Mouse (Mus musculus): ENCODE data around the gene Aifm2.
A peak's percentile ranks its signal among the peaks of the same experiment; 100 is the strongest.

Gene Aifm2

DNA sequence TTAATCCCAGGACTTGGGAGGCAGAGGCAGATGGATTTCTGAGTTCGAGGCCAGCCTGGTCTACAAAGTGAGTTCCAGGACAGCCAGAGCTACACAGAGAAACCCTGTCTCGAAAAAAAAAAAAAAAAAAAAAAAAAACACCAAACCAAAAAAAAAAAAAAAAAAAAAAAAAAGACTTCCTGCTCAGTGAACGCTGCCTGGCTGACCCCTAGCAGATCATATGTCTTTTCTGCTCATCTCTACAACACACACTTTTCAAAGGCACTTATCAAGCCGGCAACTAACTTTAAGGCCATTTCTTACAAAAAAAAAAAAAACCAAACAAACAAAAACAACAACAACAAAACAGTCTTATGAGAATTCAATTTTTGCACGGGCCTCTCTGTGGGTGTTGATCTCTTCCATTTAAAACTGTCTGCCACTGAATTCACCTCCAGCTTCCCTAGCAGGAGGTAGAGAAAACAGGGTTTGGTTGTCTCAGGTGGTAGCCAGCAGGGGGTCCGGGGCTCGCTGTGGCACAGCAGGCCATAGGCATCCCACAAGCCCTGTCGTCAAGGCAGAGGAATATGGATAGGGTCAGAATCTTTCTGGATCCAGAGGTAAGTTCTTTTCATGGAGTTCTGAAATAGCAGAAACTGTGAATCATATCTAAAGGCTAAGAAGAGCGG lies 66.5 kb downstream of the Aifm2 start:
- peak; percentile 34 to 50 for DNase-seq

DNA sequence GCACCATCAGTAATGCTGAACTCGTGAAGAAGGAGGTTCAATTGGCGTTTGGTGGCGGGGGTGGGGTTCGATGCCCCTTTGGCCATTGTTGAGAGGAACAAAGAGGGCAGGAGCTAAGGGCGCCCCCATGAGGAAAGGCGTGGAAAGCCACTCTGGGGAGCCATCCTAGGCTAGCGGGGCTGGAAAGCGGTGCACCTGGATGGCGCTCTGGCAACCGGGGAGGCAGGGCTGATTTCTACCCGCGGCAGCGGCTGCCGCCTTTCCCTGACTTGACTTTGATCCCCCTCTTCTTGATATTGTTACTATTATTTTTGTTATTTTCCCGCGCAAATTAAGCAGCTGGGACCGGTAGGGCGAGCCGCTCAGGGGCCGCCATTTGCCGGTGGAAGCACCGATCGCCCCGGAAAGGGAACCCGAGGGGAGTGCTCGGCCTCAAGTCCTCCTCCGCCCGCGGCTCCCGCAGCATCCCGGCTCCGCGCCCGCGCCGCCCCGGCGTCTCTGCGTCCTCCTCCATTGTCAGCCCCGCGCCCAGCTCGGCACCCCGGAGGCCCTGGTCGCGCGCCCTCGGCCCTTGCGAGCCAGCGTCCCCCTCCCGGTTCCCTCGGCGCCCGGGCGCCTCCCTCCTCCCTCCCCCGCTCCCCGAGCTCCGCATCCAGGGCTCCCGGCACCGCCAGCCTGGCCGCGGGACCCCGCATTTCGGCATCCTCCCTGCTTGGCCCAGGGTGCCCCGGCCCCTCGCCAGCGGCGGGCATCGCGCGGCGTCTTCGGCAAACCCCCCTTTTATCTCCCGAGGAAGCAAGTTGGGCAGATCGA lies 67.9 kb downstream of the Aifm2 start:
- peak; percentile 84 to 85 for DNase-seq

DNA sequence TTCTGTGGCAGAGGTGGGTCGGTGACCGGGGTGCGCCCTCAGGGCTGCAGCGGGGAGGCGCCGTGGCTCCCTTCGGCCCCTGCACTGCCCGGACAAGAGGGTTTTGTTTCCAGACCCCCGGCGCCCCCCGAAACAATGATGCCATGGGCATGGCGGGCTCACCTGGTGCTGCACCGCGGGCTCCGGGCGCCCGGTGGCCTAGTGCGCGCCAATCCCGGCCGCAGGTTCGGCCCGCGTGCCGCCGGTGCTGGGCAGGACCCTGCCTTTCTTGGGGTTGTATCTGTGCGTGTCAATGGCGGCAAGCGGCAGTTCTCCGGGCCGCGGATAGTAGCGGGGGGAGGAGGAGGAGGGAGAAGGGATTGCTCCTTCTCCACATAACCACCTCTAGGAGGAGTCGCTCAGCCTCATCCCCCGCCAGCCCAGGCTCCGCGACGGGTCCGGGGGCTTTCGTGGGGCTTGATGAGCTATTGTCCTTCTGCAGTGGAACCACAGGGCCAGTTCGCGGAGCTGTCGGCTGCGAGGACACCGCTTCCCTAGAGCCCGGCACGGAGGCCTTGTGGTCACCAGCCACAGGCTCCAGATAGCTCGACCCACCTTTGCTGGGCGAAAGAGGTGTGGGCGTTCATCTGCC lies 68.7 kb downstream of the Aifm2 start, which contains the start of gene H2afy2:
Gene H2afy2, minus strand, starts transcription at position 527 of the 631 bp plus-strand sequence.
- DNase-seq = peak; percentile 89 to 90

DNA sequence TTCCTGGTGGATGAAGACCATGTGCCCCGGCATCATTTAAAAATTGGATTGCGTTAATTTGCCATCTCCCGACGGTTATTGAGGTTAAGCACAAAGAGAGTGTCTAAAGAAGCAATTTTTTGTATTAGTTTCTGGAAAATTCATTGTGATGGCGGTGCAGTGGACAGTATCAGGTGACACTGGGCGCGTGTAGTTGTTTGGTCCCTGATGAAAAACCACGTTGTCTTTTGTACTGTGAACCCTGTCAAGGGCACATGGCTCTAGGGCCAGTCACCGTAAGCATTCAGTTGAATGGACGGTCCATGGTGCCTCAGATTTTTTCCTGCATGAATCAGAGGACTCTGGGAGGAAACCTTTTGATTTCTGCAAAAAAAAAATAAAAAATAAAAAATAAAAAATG lies 69.4 kb downstream of the Aifm2 start:
- DNase-seq = peak in 1 of 2 experiments; percentile 23

DNA sequence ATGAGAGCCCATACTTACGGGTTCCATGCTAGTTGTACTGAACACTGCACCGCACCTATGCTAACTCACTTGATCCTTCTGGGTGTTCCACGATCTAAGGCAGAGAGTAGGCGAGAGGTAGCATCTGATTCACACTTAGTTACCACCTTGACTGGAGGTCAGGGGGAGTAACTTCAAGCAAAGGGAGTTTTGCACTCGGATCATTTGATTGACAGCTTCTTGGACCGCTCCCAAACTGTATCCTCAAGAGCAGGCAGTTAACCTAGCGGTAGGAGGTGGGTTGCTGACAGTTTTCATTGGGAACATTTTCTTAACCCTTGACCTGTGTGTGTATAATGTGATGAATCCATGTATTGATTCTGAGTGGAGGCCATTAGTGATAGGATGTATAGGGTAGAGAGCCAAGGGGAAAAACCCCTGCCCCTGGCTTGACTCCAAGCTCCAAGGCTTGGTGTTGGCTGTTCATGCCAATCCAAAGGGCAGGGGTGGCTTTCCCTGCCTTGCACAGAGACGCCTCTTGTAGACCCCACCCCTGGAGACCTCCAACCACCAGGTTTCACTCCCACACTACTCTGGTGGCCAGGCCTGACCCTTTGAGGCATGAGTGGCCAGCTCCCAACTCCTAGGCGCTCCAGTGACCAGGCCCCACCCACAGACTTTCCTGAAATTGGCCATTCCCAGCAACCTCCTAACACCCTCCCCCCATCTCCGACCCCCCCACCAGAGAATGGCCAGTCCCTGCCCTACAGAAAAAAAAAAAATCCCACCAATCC lies 72.7 kb downstream of the Aifm2 start:
- DNase-seq = no peak

DNA sequence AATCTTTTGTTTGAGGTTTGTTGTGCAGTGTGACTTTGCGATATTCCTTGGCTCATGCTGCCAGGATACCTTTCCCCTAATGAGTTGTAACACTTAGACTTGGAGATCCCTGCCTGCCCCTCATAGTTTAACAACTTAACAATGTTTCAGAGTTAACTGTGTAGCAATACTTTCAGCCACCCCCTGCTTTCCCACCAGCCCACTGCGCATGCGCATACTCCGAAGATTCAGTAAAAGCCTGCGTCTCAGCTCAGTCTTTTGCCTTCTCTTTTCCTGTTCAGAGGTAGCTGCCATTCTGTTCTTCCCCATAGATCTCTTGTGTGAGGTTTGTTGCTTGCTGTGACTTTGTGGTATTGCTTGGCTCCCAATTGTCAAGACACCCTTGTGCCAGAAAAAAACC lies 73.4 kb downstream of the Aifm2 start:
- DNase-seq = no peak

All from cerebellum, postnatal 14 days (tissue).